In the genomic region with DNA sequence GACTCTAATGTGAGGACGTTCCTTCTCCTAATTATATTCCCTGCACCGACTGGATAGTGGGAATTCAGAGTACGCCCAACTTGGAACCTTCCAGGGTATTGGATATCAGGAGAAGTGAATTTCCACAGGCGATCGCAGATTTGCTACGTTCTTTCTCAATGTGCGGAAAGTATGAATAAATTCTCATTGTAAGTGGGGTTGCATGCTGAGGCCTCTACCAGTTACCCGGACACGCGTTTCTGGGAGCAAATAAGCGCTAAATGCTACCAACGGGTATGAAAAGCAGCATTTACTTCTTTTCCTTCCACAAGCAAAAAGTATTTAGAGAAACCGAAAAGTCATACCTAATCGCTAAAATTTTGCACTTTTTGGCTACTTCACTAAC, we compare ENCODE assay signal across 7 mouse cellular contexts. TPM values are rescaled to one million over a fixed set of nuclear protein-coding genes. Genes with fewer than 3 reads are reported as not detected.
DNase-seq lines count a peak whose midpoint lies in the region; ATAC-seq lines count a peak whose summit lies in the region.

No protein-coding gene starts in this region.

- peak overlapping the region; percentile 91 for H3K4me2 ChIP-seq in neural tube, embryonic 11.5 days (ENCODE audit: low read depth)
- H3K4me2 ChIP-seq in limb, embryonic 13.5 days (replicated peaks): peak overlapping the region; percentile 97
- peak overlapping the region; percentile 89 for H3K4me2 ChIP-seq in stomach, embryonic 15.5 days

- DNase-seq in neural tube, embryonic 11.5 days (ENCODE audit: low spot score): no peak
- DNase-seq in neural tube, embryonic 10.5 days (ENCODE audit: extremely low spot score, low spot score): no peak
- no peak for DNase-seq in forebrain, embryonic 10.5 days (ENCODE audit: extremely low spot score, low spot score)
- DNase-seq in layer of hippocampus, adult 8-10 months (ENCODE audit: low spot score in 2 of 2): no peak
- DNase-seq in gastrocnemius, postnatal 4 days (ENCODE audit: low spot score in 2 of 2): no peak

- H3K4me1 ChIP-seq in neural tube, embryonic 11.5 days (ENCODE audit: control insufficient read depth, insufficient read depth, low read length): peaks cover 16% of the 10 kb centered on the region; the same call in 1 of the 2 replicates
- H3K4me1 ChIP-seq in forebrain, embryonic 10.5 days: peaks cover 69% of the 10 kb centered on the region
- peaks cover 31% of the 10 kb centered on the region for H3K4me1 ChIP-seq in limb, embryonic 13.5 days
- peaks cover 13% of the 10 kb centered on the region; the same call in 1 of the 2 replicates for H3K4me1 ChIP-seq in stomach, embryonic 15.5 days

- H3K27ac ChIP-seq in neural tube, embryonic 11.5 days (ENCODE audit: low read depth, low read length): peak overlapping the region; percentile 93
- H3K27ac ChIP-seq in forebrain, embryonic 10.5 days: peak overlapping the region; percentile 96
- H3K27ac ChIP-seq in limb, embryonic 13.5 days: peak overlapping the region; percentile 76
- peak overlapping the region; percentile 99 for H3K27ac ChIP-seq in stomach, embryonic 15.5 days

- WGBS in neural tube, embryonic 11.5 days: under 1% methylated on average over 14 of the region's 14 CpGs
- WGBS in forebrain, embryonic 10.5 days: 0% methylated on average over 14 of the region's 14 CpGs
- under 1% methylated on average over 14 of the region's 14 CpGs for WGBS in limb, embryonic 13.5 days
- under 1% methylated on average over 14 of the region's 14 CpGs for WGBS in stomach, embryonic 15.5 days

- ATAC-seq in neural tube, embryonic 11.5 days (ENCODE audit: insufficient read depth, low FRiP score, low TSS enrichment): no peak
- ATAC-seq in limb, embryonic 13.5 days (ENCODE audit: low FRiP score, low read depth): no peak
- no peak for ATAC-seq in stomach, embryonic 15.5 days (ENCODE audit: insufficient read depth, low FRiP score, low read depth)

- H3K36me3 ChIP-seq in neural tube, embryonic 11.5 days (ENCODE audit: control insufficient read depth, insufficient read depth, low read length): no peaks in the 10 kb centered on the region
- no peaks in the 10 kb centered on the region for H3K36me3 ChIP-seq in forebrain, embryonic 10.5 days (replicated peaks)
- no peaks in the 10 kb centered on the region for H3K36me3 ChIP-seq in limb, embryonic 13.5 days
- H3K36me3 ChIP-seq in stomach, embryonic 15.5 days: no peaks in the 10 kb centered on the region

- peak overlapping the region; percentile 92 for H3K9ac ChIP-seq in neural tube, embryonic 11.5 days (ENCODE audit: low read length)
- peak overlapping the region; percentile 96 for H3K9ac ChIP-seq in limb, embryonic 13.5 days
- peak overlapping the region; percentile 53; the same call in 1 of the 2 replicates for H3K9ac ChIP-seq in stomach, embryonic 15.5 days

- H3K9me3 ChIP-seq in neural tube, embryonic 11.5 days (ENCODE audit: control insufficient read depth, low read length): no peaks in the 10 kb centered on the region
- H3K9me3 ChIP-seq in forebrain, embryonic 10.5 days: no peaks in the 10 kb centered on the region
- no peaks in the 10 kb centered on the region for H3K9me3 ChIP-seq in limb, embryonic 13.5 days
- no peaks in the 10 kb centered on the region for H3K9me3 ChIP-seq in stomach, embryonic 15.5 days

- peak overlapping the region; percentile 99 for H3K4me3 ChIP-seq in neural tube, embryonic 11.5 days (ENCODE audit: low read depth, low read length)
- H3K4me3 ChIP-seq in forebrain, embryonic 10.5 days: peak overlapping the region; percentile 99
- H3K4me3 ChIP-seq in limb, embryonic 13.5 days: peak overlapping the region; percentile 89
- H3K4me3 ChIP-seq in stomach, embryonic 15.5 days (replicated peaks): peak overlapping the region; percentile 61

- no peaks in the 10 kb centered on the region for H3K27me3 ChIP-seq in neural tube, embryonic 11.5 days (ENCODE audit: control insufficient read depth, insufficient read depth, low read length)
- H3K27me3 ChIP-seq in forebrain, embryonic 10.5 days (ENCODE audit: poor library complexity, severe bottlenecking): no peaks in the 10 kb centered on the region
- H3K27me3 ChIP-seq in limb, embryonic 13.5 days: no peaks in the 10 kb centered on the region
- no peaks in the 10 kb centered on the region for H3K27me3 ChIP-seq in stomach, embryonic 15.5 days (replicated peaks)

RNA-seq across cellular contexts. Expression of a gene that starts 1.2 kb away (rescaled TPM):
- 13.9 and 16.2 TPM in 2 replicates for polyA plus RNA-seq in neural tube, embryonic 11.5 days (2014; fragmentation: Nextera tagmentation; extraction: Ambion mirVana)
- polyA plus RNA-seq in forebrain, embryonic 10.5 days (2016; fragmentation: Nextera tagmentation; extraction: Ambion mirVana): 10.7 and 12.0 TPM in 2 replicates
- 10.8 and 11.5 TPM in 2 replicates for polyA plus RNA-seq in limb, embryonic 13.5 days (2015; fragmentation: Nextera tagmentation; extraction: Ambion mirVana)
- polyA plus RNA-seq in stomach, embryonic 15.5 days (2015; fragmentation: Nextera tagmentation; extraction: Ambion mirVana): 8.4 and 10.4 TPM in 2 replicates
- total RNA-seq in layer of hippocampus, adult 8-10 months (2022): 10 to 100 TPM; 59.2 to 67.9 (median 66.9) TPM
- total RNA-seq in gastrocnemius, postnatal 4 days (2021): 10 to 100 TPM; 32.7 to 32.9 TPM
